Mouse (Mus musculus): ENCODE results near the gene Mylk. TPM values are rescaled to one million over a fixed set of nuclear protein-coding genes. Genes with fewer than 3 reads are reported as not detected.

Gene Mylk
- polyA plus RNA-seq, 1 experiment from 2014 or later: 8.5 TPM

Other genes with a start within 250 kb of the Mylk start
- gene Kalrn, start 171.7 kb upstream of the Mylk start, polyA plus RNA-seq (2016; fragmentation: Nextera tagmentation; extraction: Ambion mirVana): 11.3 and 16.8 TPM in 2 replicates
- not detected in 2 replicates for gene Ropn1, start 95.3 kb upstream of the Mylk start, polyA plus RNA-seq (2016; fragmentation: Nextera tagmentation; extraction: Ambion mirVana)
- 10.3 and 11.0 TPM in 2 replicates for gene Ccdc14, start 54.6 kb upstream of the Mylk start, polyA plus RNA-seq (2016; fragmentation: Nextera tagmentation; extraction: Ambion mirVana)

Measured in midbrain, embryonic 10.5 days (tissue).